Mouse (Mus musculus): ENCODE measurements around the gene Cmtr2. TPM values are rescaled to one million over a fixed set of nuclear protein-coding genes. Genes with fewer than 3 reads are reported as not detected.

The Cmtr2 gene
- total RNA-seq (2017), result 10.9 and 13.8 TPM in 2 replicates

- ATAC-seq (replicated peaks; ENCODE audit: low read depth, poor library complexity, severe bottlenecking), result no peak
Observed at GRCm38 (mm10) chr8:110215365-110215764, at the start of gene Cmtr2. Gene Cmtr2 (plus strand): TSS chr8:110215665.

- ATAC-seq (replicated peaks; ENCODE audit: low read depth, poor library complexity, severe bottlenecking), result no peak
Observed at GRCm38 (mm10) chr8:110166270-110166669, 49.2 kb upstream of the Cmtr2 start.

GRCm38 (mm10) chr8:110168046-110168445 is 47.4 kb upstream of the Cmtr2 start, which contains the start of gene Calb2:
Gene Calb2 (minus strand): TSS chr8:110168210.
- peak; percentile 60 for ATAC-seq (replicated peaks; ENCODE audit: low read depth, poor library complexity, severe bottlenecking)

- ATAC-seq (replicated peaks; ENCODE audit: low read depth, poor library complexity, severe bottlenecking), result no peak
Observed at GRCm38 (mm10) chr8:110172161-110172560, 43.3 kb upstream of the Cmtr2 start.

- no peak for ATAC-seq (replicated peaks; ENCODE audit: low read depth, poor library complexity, severe bottlenecking)
Observed at GRCm38 (mm10) chr8:110174826-110175225, 40.6 kb upstream of the Cmtr2 start.

GRCm38 (mm10) chr8:110177359-110178155 is 37.9 kb upstream of the Cmtr2 start:
- ATAC-seq (replicated peaks; ENCODE audit: low read depth, poor library complexity, severe bottlenecking), result no peak

GRCm38 (mm10) chr8:110182735-110183367 is 32.6 kb upstream of the Cmtr2 start:
- no peak for ATAC-seq (replicated peaks; ENCODE audit: low read depth, poor library complexity, severe bottlenecking)

GRCm38 (mm10) chr8:110183748-110184147 is 31.7 kb upstream of the Cmtr2 start:
- ATAC-seq (replicated peaks; ENCODE audit: low read depth, poor library complexity, severe bottlenecking), result no peak

GRCm38 (mm10) chr8:110185538-110185937 is 29.9 kb upstream of the Cmtr2 start:
- ATAC-seq (replicated peaks; ENCODE audit: low read depth, poor library complexity, severe bottlenecking), result no peak

GRCm38 (mm10) chr8:110188961-110189750 is 26.3 kb upstream of the Cmtr2 start:
- ATAC-seq (replicated peaks; ENCODE audit: low read depth, poor library complexity, severe bottlenecking), result no peak

- peak; percentile 65 for ATAC-seq (replicated peaks; ENCODE audit: low read depth, poor library complexity, severe bottlenecking)
Observed at GRCm38 (mm10) chr8:110196678-110197077, 18.8 kb upstream of the Cmtr2 start.

- peak; percentile 42; the same call in 1 of the 2 replicates for ATAC-seq (replicated peaks; ENCODE audit: low read depth, poor library complexity, severe bottlenecking)
Observed at GRCm38 (mm10) chr8:110201806-110202205, 13.7 kb upstream of the Cmtr2 start.

GRCm38 (mm10) chr8:110216253-110216652 is 788 bp downstream of the Cmtr2 start:
- no peak for ATAC-seq (replicated peaks; ENCODE audit: low read depth, poor library complexity, severe bottlenecking)

GRCm38 (mm10) chr8:110217198-110217597 is 1.7 kb downstream of the Cmtr2 start:
- ATAC-seq (replicated peaks; ENCODE audit: low read depth, poor library complexity, severe bottlenecking), result no peak

GRCm38 (mm10) chr8:110217681-110218131 is 2.2 kb downstream of the Cmtr2 start:
- ATAC-seq (replicated peaks; ENCODE audit: low read depth, poor library complexity, severe bottlenecking), result peak; percentile 97

- no peak for ATAC-seq (replicated peaks; ENCODE audit: low read depth, poor library complexity, severe bottlenecking)
Observed at GRCm38 (mm10) chr8:110218511-110218910, 3.0 kb downstream of the Cmtr2 start.

- ATAC-seq (replicated peaks; ENCODE audit: low read depth, poor library complexity, severe bottlenecking), result no peak
Observed at GRCm38 (mm10) chr8:110220936-110221335, 5.5 kb downstream of the Cmtr2 start.

GRCm38 (mm10) chr8:110230803-110231202 is 15.3 kb downstream of the Cmtr2 start:
- no peak for ATAC-seq (replicated peaks; ENCODE audit: low read depth, poor library complexity, severe bottlenecking)

GRCm38 (mm10) chr8:110242278-110243177 is 27.1 kb downstream of the Cmtr2 start:
- ATAC-seq (replicated peaks; ENCODE audit: low read depth, poor library complexity, severe bottlenecking), result no peak

GRCm38 (mm10) chr8:110244566-110244965 is 29.1 kb downstream of the Cmtr2 start:
- no peak for ATAC-seq (replicated peaks; ENCODE audit: low read depth, poor library complexity, severe bottlenecking)
